Mouse (Mus musculus): ENCODE results near the gene Noc2l. TPM values are rescaled to one million over a fixed set of nuclear protein-coding genes. Genes with fewer than 3 reads are reported as not detected.

The Noc2l gene
- polyA plus RNA-seq, 1 experiment from 2014 or later, result 69.0 TPM

GRCm38 (mm10) chr4:156197829-156198205 is 38.0 kb upstream of the Noc2l start:
- Histone ChIP-seq H3K27me3 (peaks cover 54% of the 10 kb centered on the region), H3K4me3 (replicated peaks) (peak overlapping the region; percentile 83), H3K4me1 (replicated peaks) (peaks cover 84% of the 10 kb centered on the region), H3K4me2 (peak overlapping the region; percentile 99), H3K9ac (peak overlapping the region; percentile 82), H3K9me3 (replicated peaks) (no peaks in the 10 kb centered on the region), H3K36me3 (no peaks in the 10 kb centered on the region), H3K27ac (peak overlapping the region; percentile 93)
- ATAC-seq (ENCODE audit: low read depth), result peak; percentile 86
- peak; percentile 90 for DNase-seq
- WGBS (ENCODE audit: insufficient replicate concordance), result under 1% methylated on average over 26 of the region's 26 CpGs

- ATAC-seq (ENCODE audit: low read depth) (no peak), DNase-seq (no peak)
- 39% methylated on average over 10 of the region's 10 CpGs for WGBS (ENCODE audit: insufficient replicate concordance)
- Histone ChIP-seq H3K27me3 (peaks cover 56% of the 10 kb centered on the region), H3K36me3 (no peaks in the 10 kb centered on the region), H3K4me2 (peak within 1 kb of the TSS; percentile 42), H3K27ac (0 out of 2 replicates have a peak within 1 kb of the TSS, but pooled peaks have one; percentile 19), H3K9me3 (replicated peaks) (no peaks in the 10 kb centered on the region), H3K4me1 (replicated peaks) (peaks cover 77% of the 10 kb centered on the region), H3K4me3 (replicated peaks) (peak within 1 kb of the TSS; percentile 16), H3K9ac (peak within 1 kb of the TSS; percentile 39; the same call in 1 of the 2 replicates)
Observed at GRCm38 (mm10) chr4:156200623-156201475, 35.0 kb upstream of the Noc2l start, which contains the start of gene Isg15. Isg15 (minus strand) TSS chr4:156200818.

GRCm38 (mm10) chr4:156202462-156202893 is 33.3 kb upstream of the Noc2l start:
- Histone ChIP-seq H3K4me3 (replicated peaks) (peak overlapping the region; percentile 62), H3K27me3 (peaks cover 56% of the 10 kb centered on the region), H3K9me3 (replicated peaks) (no peaks in the 10 kb centered on the region), H3K27ac (peak overlapping the region; percentile 78), H3K9ac (peak overlapping the region; percentile 72), H3K4me1 (replicated peaks) (peaks cover 63% of the 10 kb centered on the region), H3K4me2 (peak overlapping the region; percentile 81), H3K36me3 (no peaks in the 10 kb centered on the region)
- 13% methylated on average over 12 of the region's 12 CpGs for WGBS (ENCODE audit: insufficient replicate concordance)
- ATAC-seq (ENCODE audit: low read depth), result peak; percentile 80
- peak; percentile 77 for DNase-seq

GRCm38 (mm10) chr4:156203001-156203412 is 32.8 kb upstream of the Noc2l start, which contains the start of gene AW011738:
AW011738 (plus strand) TSS chr4:156203304.
- Histone ChIP-seq H3K9ac (peak within 1 kb of the TSS; percentile 72), H3K27ac (peak within 1 kb of the TSS; percentile 78), H3K27me3 (peaks cover 56% of the 10 kb centered on the region), H3K4me2 (peak within 1 kb of the TSS; percentile 81), H3K4me3 (replicated peaks) (peak within 1 kb of the TSS; percentile 62), H3K9me3 (replicated peaks) (no peaks in the 10 kb centered on the region), H3K36me3 (no peaks in the 10 kb centered on the region), H3K4me1 (replicated peaks) (peaks cover 61% of the 10 kb centered on the region)
- DNase-seq (peak; percentile 72), ATAC-seq (ENCODE audit: low read depth) (peak; percentile 73)
- WGBS (ENCODE audit: insufficient replicate concordance), result 1% methylated on average over 24 of the region's 39 CpGs

GRCm38 (mm10) chr4:156203413-156204131 is 32.2 kb upstream of the Noc2l start:
- peak; percentile 23 for ATAC-seq (ENCODE audit: low read depth)
- H3K36me3 ChIP-seq, result no peaks in the 10 kb centered on the region
- H3K27me3 ChIP-seq, result peaks cover 56% of the 10 kb centered on the region
- H3K9me3 ChIP-seq (replicated peaks), result no peaks in the 10 kb centered on the region
- peak overlapping the region; percentile 72 for H3K9ac ChIP-seq
- H3K4me2 ChIP-seq, result peak overlapping the region; percentile 81
- H3K27ac ChIP-seq, result peak overlapping the region; percentile 13; the same call in 1 of the 2 replicates
- peaks cover 55% of the 10 kb centered on the region for H3K4me1 ChIP-seq (replicated peaks)
- DNase-seq, result no peak
- peak overlapping the region; percentile 62 for H3K4me3 ChIP-seq (replicated peaks)
- under 1% methylated on average over 49 of the region's 49 CpGs for WGBS (ENCODE audit: insufficient replicate concordance)

GRCm38 (mm10) chr4:156208872-156209271 is 26.9 kb upstream of the Noc2l start:
- Histone ChIP-seq H3K4me1 (replicated peaks) (peaks cover 10% of the 10 kb centered on the region), H3K4me2 (no peak overlapping the region), H3K9me3 (replicated peaks) (no peaks in the 10 kb centered on the region), H3K36me3 (no peaks in the 10 kb centered on the region), H3K27ac (no peak overlapping the region), H3K27me3 (peaks cover 32% of the 10 kb centered on the region), H3K9ac (no peak overlapping the region), H3K4me3 (replicated peaks) (no peak overlapping the region)
- DNase-seq (no peak), ATAC-seq (ENCODE audit: low read depth) (no peak)
- WGBS (ENCODE audit: insufficient replicate concordance), result 72% methylated on average over 4 of the region's 4 CpGs

GRCm38 (mm10) chr4:156209963-156210635 is 25.7 kb upstream of the Noc2l start:
- Histone ChIP-seq H3K36me3 (no peaks in the 10 kb centered on the region), H3K9me3 (replicated peaks) (no peaks in the 10 kb centered on the region), H3K27ac (no peak overlapping the region), H3K9ac (no peak overlapping the region), H3K4me2 (no peak overlapping the region), H3K4me1 (replicated peaks) (no peaks in the 10 kb centered on the region), H3K4me3 (replicated peaks) (no peak overlapping the region), H3K27me3 (peaks cover 20% of the 10 kb centered on the region)
- DNase-seq (no peak), ATAC-seq (ENCODE audit: low read depth) (no peak)
- 53% methylated on average over 13 of the region's 13 CpGs for WGBS (ENCODE audit: insufficient replicate concordance)

GRCm38 (mm10) chr4:156213134-156213533 is 22.7 kb upstream of the Noc2l start:
- WGBS (ENCODE audit: insufficient replicate concordance), result 83% methylated on average over 13 of the region's 13 CpGs
- no peak overlapping the region for H3K4me2 ChIP-seq
- DNase-seq (no peak), ATAC-seq (ENCODE audit: low read depth) (no peak)
- H3K27me3 ChIP-seq, result peaks cover 5% of the 10 kb centered on the region
- no peaks in the 10 kb centered on the region for H3K36me3 ChIP-seq
- H3K27ac ChIP-seq, result no peak overlapping the region
- no peak overlapping the region for H3K9ac ChIP-seq
- no peak overlapping the region for H3K4me3 ChIP-seq (replicated peaks)
- H3K9me3 ChIP-seq (replicated peaks), result no peaks in the 10 kb centered on the region
- H3K4me1 ChIP-seq (replicated peaks), result no peaks in the 10 kb centered on the region

GRCm38 (mm10) chr4:156215649-156216048 is 20.2 kb upstream of the Noc2l start, which contains the start of gene Perm1:
Perm1 (plus strand) TSS chr4:156215868.
- Histone ChIP-seq H3K9me3 (replicated peaks) (no peaks in the 10 kb centered on the region), H3K36me3 (no peaks in the 10 kb centered on the region), H3K4me3 (replicated peaks) (no peak within 1 kb of the TSS), H3K9ac (no peak within 1 kb of the TSS), H3K27me3 (peaks cover 8% of the 10 kb centered on the region), H3K4me2 (no peak within 1 kb of the TSS), H3K4me1 (replicated peaks) (no peaks in the 10 kb centered on the region), H3K27ac (no peak within 1 kb of the TSS)
- 65% methylated on average over 4 of the region's 4 CpGs for WGBS (ENCODE audit: insufficient replicate concordance)
- DNase-seq (no peak), ATAC-seq (ENCODE audit: low read depth) (no peak)

GRCm38 (mm10) chr4:156216196-156216595 is 19.6 kb upstream of the Noc2l start:
- no peak overlapping the region for H3K27ac ChIP-seq
- no peak overlapping the region for H3K4me3 ChIP-seq (replicated peaks)
- H3K36me3 ChIP-seq, result no peaks in the 10 kb centered on the region
- WGBS (ENCODE audit: insufficient replicate concordance), result 65% methylated on average over 2 of the region's 2 CpGs
- no peak for ATAC-seq (ENCODE audit: low read depth)
- no peaks in the 10 kb centered on the region for H3K9me3 ChIP-seq (replicated peaks)
- H3K4me2 ChIP-seq, result no peak overlapping the region
- no peaks in the 10 kb centered on the region for H3K4me1 ChIP-seq (replicated peaks)
- H3K9ac ChIP-seq, result no peak overlapping the region
- no peak for DNase-seq
- H3K27me3 ChIP-seq, result peaks cover 8% of the 10 kb centered on the region
